Mouse (Mus musculus) CH12.LX (cell line): ENCODE results near the gene Cdc37l1. TPM values are rescaled to one million over a fixed set of nuclear protein-coding genes. Genes with fewer than 3 reads are reported as not detected.

Source experiments
- DNase-seq: peaks from one replicate; pipeline ENCODE4 v3.0.0-alpha.2; 2013; ENCODE audit errors: extremely low read depth
- H3K27ac ChIP-seq: 2 replicates; pipeline ENCODE4 v1.5.1; 2012; ENCODE audit warnings: low read depth, mild to moderate bottlenecking, control low read depth, moderate library complexity; ENCODE audit not compliant: insufficient read depth
- H3K27me3 ChIP-seq: replicated peaks from 2 replicates; pipeline ENCODE3; 2012; ENCODE audit warnings: inconsistent platforms
- H3K36me3 ChIP-seq, 2 experiments: replicated peaks in 1 of 2; 2 replicates each; pipeline versions ENCODE3 to v1.6.1; 2012; ENCODE audit warnings: inconsistent platforms in 1 of 2, low read length in 1 of 2, mild to moderate bottlenecking in 1 of 2, mixed read lengths in 1 of 2, moderate library complexity in 1 of 2; ENCODE audit not compliant: control insufficient read depth in 1 of 2, insufficient read depth in 1 of 2
- H3K4me1 ChIP-seq, 2 experiments: 2 replicates each; pipeline ENCODE4 v1.6.1; 2012; ENCODE audit warnings: inconsistent platforms in 1 of 2, moderate library complexity in 1 of 2; ENCODE audit not compliant: insufficient read depth in 2 of 2, control insufficient read depth in 1 of 2
- H3K4me2 ChIP-seq: 2 replicates; pipeline ENCODE4 v1.6.1; 2012; ENCODE audit warnings: low read depth, mild to moderate bottlenecking, control low read depth; ENCODE audit not compliant: poor library complexity, insufficient read depth, severe bottlenecking
- H3K4me3 ChIP-seq, 3 experiments: fragments of 150-350 bp in 1 of 3; sonication (generic) in 1 of 3; replicated peaks in 1 of 3; 2 replicates each; pipeline versions ENCODE3 to v1.5.1; 2011 to 2012; ENCODE audit warnings: low read depth in 2 of 3, low read length in 2 of 3, mild to moderate bottlenecking in 2 of 3, moderate library complexity in 2 of 3, control low read depth in 1 of 3, improper control_type of control experiment in 1 of 3, inconsistent platforms in 1 of 3, mixed read lengths in 1 of 3; ENCODE audit not compliant: poor library complexity in 1 of 3
- H3K79me2 ChIP-seq: replicated peaks from 2 replicates; pipeline ENCODE4 v1.6.1; 2012; ENCODE audit warnings: mild to moderate bottlenecking, moderate library complexity; ENCODE audit not compliant: control insufficient read depth, poor library complexity, insufficient read depth, severe bottlenecking; ENCODE audit errors: extremely low read depth
- H3K9ac ChIP-seq: 2 replicates; pipeline ENCODE4 v1.6.1; 2012; ENCODE audit warnings: low read depth, mild to moderate bottlenecking, control low read depth, moderate library complexity; ENCODE audit not compliant: insufficient read depth
- H3K9me3 ChIP-seq: replicated peaks from 2 replicates; pipeline ENCODE3; 2012; ENCODE audit warnings: low read length, inconsistent platforms, mixed read lengths
- BHLHE40 ChIP-seq: IDR thresholded peaks from 2 replicates; pipeline ENCODE4 v1.6.1; 2011; ENCODE audit warnings: mild to moderate bottlenecking, low read depth, low read length, improper control_type of control experiment
- CTCF ChIP-seq, 2 experiments: IDR thresholded peaks in 1 of 2; conservative IDR thresholded peaks in 1 of 2; 2 replicates each; pipeline ENCODE4 v1.5.1; 2011 to 2012; ENCODE audit warnings: low read depth in 2 of 2, low read length in 2 of 2, improper control_type of control experiment in 1 of 2, inconsistent platforms in 1 of 2, mild to moderate bottlenecking in 1 of 2, moderate library complexity in 1 of 2
- EP300 ChIP-seq: IDR thresholded peaks from 2 replicates; pipeline ENCODE4 v1.6.1; 2011; ENCODE audit warnings: low read length, improper control_type of control experiment
- ETS1 ChIP-seq: conservative IDR thresholded peaks from 2 replicates; pipeline ENCODE4 v1.6.1; 2012; ENCODE audit warnings: low read depth, mild to moderate bottlenecking, inconsistent platforms, low read length, improper control_type of control experiment, moderate library complexity
- HCFC1 ChIP-seq: IDR thresholded peaks from 2 replicates; pipeline ENCODE4 v1.6.1; 2012; ENCODE audit warnings: low read depth, mild to moderate bottlenecking, inconsistent platforms, low read length, improper control_type of control experiment
- IRF4 ChIP-seq: IDR thresholded peaks from 2 replicates; pipeline ENCODE4 v1.6.1; 2014; ENCODE audit warnings: low read depth, mild to moderate bottlenecking, inconsistent platforms, low read length, improper control_type of control experiment
- JUN ChIP-seq: IDR thresholded peaks from 2 replicates; pipeline ENCODE4 v1.6.1; 2011; ENCODE audit warnings: low read depth, mild to moderate bottlenecking, low read length, improper control_type of control experiment, moderate library complexity; ENCODE audit not compliant: insufficient read depth
- KAT2A ChIP-seq: IDR thresholded peaks from 2 replicates; pipeline ENCODE4 v1.6.1; 2012; ENCODE audit warnings: low read length, improper control_type of control experiment, inconsistent platforms; ENCODE audit not compliant: insufficient replicate concordance
- MAFK ChIP-seq: IDR thresholded peaks from 2 replicates; pipeline ENCODE4 v1.6.1; 2011; ENCODE audit warnings: low read length, improper control_type of control experiment; ENCODE audit not compliant: insufficient replicate concordance
- MXI1 ChIP-seq: IDR thresholded peaks from 2 replicates; pipeline ENCODE4 v1.6.1; 2011; ENCODE audit warnings: mild to moderate bottlenecking, low read depth, low read length, improper control_type of control experiment
- NELFE ChIP-seq: IDR thresholded peaks from 2 replicates; pipeline ENCODE4 v1.6.1; 2011; ENCODE audit warnings: low read depth, low read length, improper control_type of control experiment
- NRF1 ChIP-seq: IDR thresholded peaks from 2 replicates; pipeline ENCODE4 v1.6.1; 2014; ENCODE audit warnings: low read depth, mild to moderate bottlenecking, inconsistent platforms, low read length, improper control_type of control experiment, moderate library complexity
- POLR2AphosphoS2 ChIP-seq: IDR thresholded peaks from 2 replicates; pipeline ENCODE4 v1.6.1; 2011; ENCODE audit warnings: low read depth, low read length, improper control_type of control experiment
- RCOR1 ChIP-seq: conservative IDR thresholded peaks from 2 replicates; pipeline ENCODE4 v1.6.1; 2012; ENCODE audit warnings: low read depth, mild to moderate bottlenecking, inconsistent platforms, low read length, improper control_type of control experiment
- SMC3 ChIP-seq: IDR thresholded peaks from 2 replicates; pipeline ENCODE4 v1.6.1; 2011; ENCODE audit warnings: low read depth, low read length, improper control_type of control experiment
- TBP ChIP-seq: conservative IDR thresholded peaks from 2 replicates; pipeline ENCODE4 v1.6.1; 2011; ENCODE audit warnings: low read depth, low read length, improper control_type of control experiment
- USF1 ChIP-seq: IDR thresholded peaks from 2 replicates; pipeline ENCODE4 v1.6.1; 2014; ENCODE audit warnings: low read depth, mild to moderate bottlenecking, inconsistent platforms, low read length, improper control_type of control experiment
- USF2 ChIP-seq: conservative IDR thresholded peaks from 2 replicates; pipeline ENCODE4 v1.6.1; 2011; ENCODE audit warnings: low read depth, low read length, improper control_type of control experiment
- ZMIZ1 ChIP-seq: IDR thresholded peaks from 2 replicates; pipeline ENCODE4 v1.6.1; 2012; ENCODE audit warnings: low read depth, mild to moderate bottlenecking, inconsistent platforms, low read length, improper control_type of control experiment
- dilution Hi-C: fragments of 300-500 bp; cut with MboI; formaldehyde crosslinking; loops from 2 replicates; pipeline ENCODE4 v1.14.3; 2020; ENCODE audit warnings: low sequenced_read_pairs; ENCODE audit not compliant: extremely low pct_unique_long_range_greater_than_20kb, extremely low pct_ligation_motif_present
- in situ Hi-C: fragments of 300-500 bp; cut with MboI; formaldehyde crosslinking; loops from 3 replicates; pipeline ENCODE4 v1.14.3; 2019; ENCODE audit warnings: low sequenced_read_pairs, low pct_ligation_motif_present, low pct_unique_long_range_greater_than_20kb, mixed read lengths
- polyA plus RNA-seq: library from polyadenylated mRNA; unstranded; fragments of >175 nt; gene quantifications from 2 replicates; pipeline ENCODE4 v1.2.1, GENCODE M21; 2012; ENCODE audit warnings: low read depth; ENCODE audit not compliant: insufficient read length
- total RNA-seq, 2 experiments: library from RNA; depleted of rRNA; stranded (reverse); fragments of 300-350 nt in 1 of 2; fragments of >200 nt in 1 of 2; gene quantifications; 2 replicates each; pipeline ENCODE4 v1.2.3; 2012 to 2014

Cdc37l1 gene
- total and polyA plus RNA-seq, 3 experiments = 14.0 to 26.8 (median 22.9) TPM

DNA sequence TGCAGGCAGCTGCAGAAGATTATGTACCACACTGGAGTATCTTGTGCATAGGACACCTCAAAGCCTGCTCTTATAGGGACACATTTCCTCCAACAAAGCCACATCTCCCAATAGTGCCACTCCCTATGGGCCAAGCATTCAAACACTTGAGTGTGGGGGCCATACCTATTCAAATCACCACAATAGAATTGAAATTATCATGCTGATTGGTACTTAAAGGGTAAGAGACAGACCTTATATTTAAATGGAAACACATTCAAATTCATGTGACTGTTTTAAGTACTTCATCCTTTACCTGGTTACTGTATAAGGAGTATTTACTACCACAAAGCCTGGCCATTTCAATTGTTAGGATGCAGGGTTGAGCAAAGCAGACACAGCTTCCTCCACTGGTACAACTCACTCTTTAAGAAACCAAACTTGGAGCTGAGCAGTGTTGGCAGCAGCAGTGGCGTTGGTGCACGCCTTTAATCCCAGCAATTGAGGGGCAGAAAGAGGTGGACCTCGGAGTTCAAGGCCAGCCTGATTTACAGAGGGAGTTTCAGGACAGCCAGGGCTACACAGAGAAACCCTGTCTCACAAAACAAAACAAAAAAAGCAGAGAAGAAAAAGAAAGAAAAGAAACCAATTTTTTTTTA is 18.0 kb downstream of the Cdc37l1 start:
- no peak for DNase-seq
- dilution Hi-C loops (no loop called here), in situ Hi-C loops (no loop called here)
- H3K9ac ChIP-seq = no peak overlapping the region
- H3K79me2 ChIP-seq = no peaks in the 10 kb centered on the region; the same call in none of the 2 replicates
- no peaks in the 10 kb centered on the region for H3K9me3 ChIP-seq
- TF ChIP-seq MXI1 (no peak), JUN (no peak), EP300 (no peak), CTCF (conservative IDR thresholded peaks at IDR 0.05 in 1 of 2, IDR thresholded peaks at IDR 0.05 in 1 of 2; ENCODE audit: low read depth in 2 of 2, low read length in 2 of 2) (no peak), SMC3 (no peak), NELFE (no peak), USF2 (no peak), MAFK (no peak), NRF1 (no peak), KAT2A (no peak), POLR2AphosphoS2 (no peak), ZMIZ1 (no peak), HCFC1 (no peak), TBP (no peak), IRF4 (no peak), USF1 (no peak), BHLHE40 (no peak)
- H3K4me2 ChIP-seq = no peak overlapping the region
- H3K27ac ChIP-seq = no peak overlapping the region
- H3K27me3 ChIP-seq = no peaks in the 10 kb centered on the region
- peaks cover 28 to 73% of the 10 kb centered on the region in 2 experiments for H3K36me3 ChIP-seq
- H3K4me3 ChIP-seq = no peak overlapping the region
- peaks cover 0 to 7% of the 10 kb centered on the region in 2 experiments; a peak in 1 of 4 replicates for H3K4me1 ChIP-seq

DNA sequence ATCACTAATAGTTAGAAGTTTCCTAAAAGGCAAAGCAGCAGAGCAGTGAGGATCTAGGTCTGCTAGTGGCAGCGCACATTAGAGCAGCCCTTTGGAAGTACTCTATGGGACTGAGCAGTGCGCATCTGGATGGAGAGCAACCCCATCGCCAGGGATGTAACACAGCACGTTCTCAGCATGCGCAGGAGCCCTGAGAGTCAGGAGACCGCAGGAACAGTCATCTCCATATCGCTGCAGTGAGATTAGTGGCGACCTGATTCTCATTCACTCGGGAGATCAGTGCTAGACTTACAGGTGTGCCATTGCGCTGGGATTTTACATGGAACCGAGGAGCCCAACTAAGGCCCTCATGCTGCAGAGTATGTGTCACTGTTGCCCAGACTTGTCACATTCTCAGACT is 18.9 kb downstream of the Cdc37l1 start:
- in situ Hi-C loops = no loop called here
- no peak overlapping the region for H3K27ac ChIP-seq
- H3K9ac ChIP-seq = no peak overlapping the region
- H3K4me1 ChIP-seq = peaks cover 0 to 13% of the 10 kb centered on the region in 2 experiments; a peak in 2 of 4 replicates
- dilution Hi-C loops = no loop called here
- H3K27me3 ChIP-seq = no peaks in the 10 kb centered on the region
- DNase-seq = no peak
- H3K9me3 ChIP-seq = no peaks in the 10 kb centered on the region
- H3K4me2 ChIP-seq = no peak overlapping the region
- H3K36me3 ChIP-seq = peaks cover 27 to 80% of the 10 kb centered on the region in 2 experiments
- no peaks in the 10 kb centered on the region; the same call in none of the 2 replicates for H3K79me2 ChIP-seq
- TF ChIP-seq RCOR1 (no peak), ETS1 (no peak)
- H3K4me3 ChIP-seq = no peak overlapping the region
